Mouse (Mus musculus) G1E (cell line): ENCODE measurements around the gene Fadd. TPM values are rescaled to one million over a fixed set of nuclear protein-coding genes. Genes with fewer than 3 reads are reported as not detected.

Experiments used
- ATAC-seq: 2 replicates; pipeline ENCODE4 v1.8.0; 2016; ENCODE audit warnings: mild to moderate bottlenecking; ENCODE audit not compliant: insufficient number of reproducible peaks, poor library complexity, low FRiP score, severe bottlenecking; ENCODE audit errors: extremely low read depth
- DNase-seq: peaks from one replicate; pipeline ENCODE4 v3.0.0; 2012; ENCODE audit warnings: low spot score
- H3K27me3 ChIP-seq: 2 replicates; pipeline ENCODE4 v1.6.1; 2012; ENCODE audit warnings: mild to moderate bottlenecking, low read length, inconsistent platforms; ENCODE audit not compliant: insufficient read depth
- H3K36me3 ChIP-seq: replicated peaks from 2 replicates; pipeline ENCODE3; 2012; ENCODE audit warnings: mild to moderate bottlenecking, inconsistent platforms
- H3K4me1 ChIP-seq: 2 replicates; pipeline ENCODE4 v1.6.1; 2012; ENCODE audit warnings: low read depth, low read length, inconsistent platforms, mixed read lengths; ENCODE audit not compliant: insufficient read depth
- H3K4me3 ChIP-seq: 2 replicates; pipeline ENCODE4 v1.5.1; 2012; ENCODE audit warnings: low read depth, mild to moderate bottlenecking, inconsistent platforms, low read length, moderate library complexity, mixed read lengths
- H3K9me3 ChIP-seq: replicated peaks from 2 replicates; pipeline ENCODE4 v1.6.1; 2012; ENCODE audit warnings: inconsistent platforms
- CTCF ChIP-seq: IDR thresholded peaks from 2 replicates; pipeline ENCODE4 v1.5.1; 2012; ENCODE audit warnings: low read depth, low read length, inconsistent platforms, mixed read lengths
- GATA1 ChIP-seq: IDR thresholded peaks from 2 replicates; pipeline ENCODE4 v1.6.1; 2012; ENCODE audit warnings: borderline replicate concordance, low read length, inconsistent platforms, mixed read lengths
- GATA2 ChIP-seq: IDR thresholded peaks from 2 replicates; pipeline ENCODE4 v1.6.1; 2012; ENCODE audit warnings: low read depth, low read length, inconsistent platforms, borderline replicate concordance
- POLR2AphosphoS5 ChIP-seq: IDR thresholded peaks from 2 replicates; pipeline ENCODE4 v1.6.1; 2012; ENCODE audit warnings: low read depth, low read length, inconsistent platforms; ENCODE audit not compliant: insufficient replicate concordance
- TAL1 ChIP-seq: conservative IDR thresholded peaks from 2 replicates; pipeline ENCODE4 v1.6.1; 2012; ENCODE audit warnings: low read depth, low read length, inconsistent platforms, mixed read lengths
- polyA plus RNA-seq: library from polyadenylated mRNA; stranded (reverse); fragments of >175 nt; gene quantifications from 2 replicates; pipeline ENCODE4 v1.2.3, GENCODE M21; 2012
- total RNA-seq, 2 experiments: library from RNA; stranded (forward) in 1 of 2; stranded (reverse) in 1 of 2; fragments of 200-1000 nt in 1 of 2; fragments of >200 nt in 1 of 2; fragmentation: Nextera tagmentation in 1 of 2; gene quantifications; 2 replicates each; pipeline ENCODE4 v1.2.3; 2014 to 2017

The Fadd gene
- total and polyA plus RNA-seq, 3 experiments: 4.5 to 9.7 (median 8.0) TPM

GRCm38 (mm10) chr7:144607862-144608261 lies 25.6 kb upstream of the Fadd start:
- DNase-seq (no peak), ATAC-seq (no peak)
- Histone ChIP-seq H3K4me1 (no peaks in the 10 kb centered on the region; the same call in 1 of the 2 replicates), H3K36me3 (peaks cover 11% of the 10 kb centered on the region), H3K4me3 (no peak overlapping the region), H3K27me3 (no peaks in the 10 kb centered on the region), H3K9me3 (no peaks in the 10 kb centered on the region)
- TF ChIP-seq CTCF (peak; percentile 26; the same call in 1 of the 2 replicates), GATA1 (no peak), GATA2 (no peak), TAL1 (no peak)

DNA sequence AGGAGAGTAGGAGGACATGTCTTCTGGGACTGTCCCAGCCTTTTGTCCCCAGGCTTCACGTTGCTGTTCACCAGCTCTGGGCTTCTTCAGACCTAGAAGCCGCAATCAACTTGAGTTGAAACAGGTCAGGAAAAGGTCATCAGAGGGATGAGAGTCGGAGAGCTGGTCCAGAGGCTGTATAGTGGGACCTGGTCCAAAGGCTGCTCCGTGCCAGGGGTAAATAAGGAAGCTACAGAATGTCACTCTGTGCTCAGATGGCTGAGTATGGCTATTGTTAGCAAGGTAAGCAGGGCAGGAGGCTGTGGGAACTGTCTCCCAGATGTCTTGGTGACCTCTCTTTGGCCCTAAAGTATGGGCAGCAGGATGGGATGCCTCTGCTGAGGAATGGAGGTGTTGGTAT lies 22.5 kb upstream of the Fadd start:
- no peak for ATAC-seq
- no peaks in the 10 kb centered on the region for H3K27me3 ChIP-seq

DNA sequence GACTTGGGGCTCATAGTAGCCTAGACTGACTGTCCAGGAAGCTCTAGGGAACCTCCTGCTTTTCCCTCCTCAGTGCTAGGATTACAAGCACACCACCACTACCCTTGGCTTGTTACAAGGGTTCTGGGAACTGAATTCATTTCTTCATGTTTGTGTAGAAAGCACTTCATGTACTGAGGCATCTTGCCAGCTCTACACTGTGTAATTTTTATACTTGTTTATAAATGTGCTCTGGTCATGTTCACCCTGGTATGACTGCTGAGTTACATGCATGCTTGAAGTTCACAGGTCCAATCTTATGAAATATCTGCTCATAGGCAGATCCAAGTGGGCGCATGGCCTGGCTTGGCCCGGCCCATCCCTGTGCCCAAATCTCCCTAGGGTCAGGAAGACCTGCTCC lies 22.0 kb upstream of the Fadd start:
- peaks cover 7% of the 10 kb centered on the region for H3K36me3 ChIP-seq
- no peak overlapping the region for H3K4me3 ChIP-seq
- no peak for ATAC-seq
- DNase-seq: no peak
- no peak for TF ChIP-seq GATA2
- no peak for TF ChIP-seq TAL1
- TF ChIP-seq GATA1: no peak
- no peak for TF ChIP-seq CTCF
- TF ChIP-seq POLR2AphosphoS5: no peak
- no peaks in the 10 kb centered on the region for H3K9me3 ChIP-seq
- no peaks in the 10 kb centered on the region for H3K27me3 ChIP-seq
- no peaks in the 10 kb centered on the region for H3K4me1 ChIP-seq

More for the DNA sequence above, 22.5 kb upstream of the Fadd start:
- peaks cover 7% of the 10 kb centered on the region for H3K36me3 ChIP-seq
- TF ChIP-seq TAL1 (no peak), POLR2AphosphoS5 (no peak), GATA1 (no peak), GATA2 (no peak), CTCF (no peak)
- H3K4me3 ChIP-seq: no peak overlapping the region
- H3K4me1 ChIP-seq: no peaks in the 10 kb centered on the region
- DNase-seq: no peak
- no peaks in the 10 kb centered on the region for H3K9me3 ChIP-seq

GRCm38 (mm10) chr7:144600333-144600900 lies 18.2 kb upstream of the Fadd start:
- Histone ChIP-seq H3K9me3 (no peaks in the 10 kb centered on the region), H3K36me3 (peaks cover 7% of the 10 kb centered on the region), H3K27me3 (no peaks in the 10 kb centered on the region; the same call in none of the 2 replicates), H3K4me1 (no peaks in the 10 kb centered on the region), H3K4me3 (no peak overlapping the region)
- TF ChIP-seq CTCF (no peak), TAL1 (no peak), GATA1 (no peak)
- ATAC-seq: no peak
- no peak for DNase-seq

GRCm38 (mm10) chr7:144589508-144589907 lies 7.2 kb upstream of the Fadd start:
- H3K4me3 ChIP-seq: no peak overlapping the region
- no peaks in the 10 kb centered on the region for H3K27me3 ChIP-seq
- ATAC-seq (no peak), DNase-seq (no peak)
- no peaks in the 10 kb centered on the region for H3K9me3 ChIP-seq
- H3K4me1 ChIP-seq: peaks cover 2% of the 10 kb centered on the region; the same call in 1 of the 2 replicates
- TF ChIP-seq TAL1 (no peak), CTCF (no peak), GATA2 (no peak), GATA1 (no peak)
- H3K36me3 ChIP-seq: peaks cover 13% of the 10 kb centered on the region

- DNase-seq (no peak), ATAC-seq (no peak)
Measured at GRCm38 (mm10) chr7:144587291-144587690, 5.0 kb upstream of the Fadd start.

More at GRCm38 (mm10) chr7:144587291-144587690, 5.0 kb upstream of the Fadd start:
- Histone ChIP-seq H3K4me1 (peaks cover 14% of the 10 kb centered on the region), H3K4me3 (no peak overlapping the region), H3K27me3 (no peaks in the 10 kb centered on the region), H3K36me3 (peaks cover 15% of the 10 kb centered on the region), H3K9me3 (no peaks in the 10 kb centered on the region)
- TF ChIP-seq GATA1: no peak
- no peak for TF ChIP-seq POLR2AphosphoS5
- no peak for TF ChIP-seq GATA2
- no peak for TF ChIP-seq CTCF
- no peak for TF ChIP-seq TAL1
